Mouse (Mus musculus): ENCODE results near the gene Ccdc92. TPM values are rescaled to one million over a fixed set of nuclear protein-coding genes. Genes with fewer than 3 reads are reported as not detected.

Ccdc92 gene
- total and polyA plus RNA-seq, 2 experiments = 0.29 TPM; not detected in 1

DNA sequence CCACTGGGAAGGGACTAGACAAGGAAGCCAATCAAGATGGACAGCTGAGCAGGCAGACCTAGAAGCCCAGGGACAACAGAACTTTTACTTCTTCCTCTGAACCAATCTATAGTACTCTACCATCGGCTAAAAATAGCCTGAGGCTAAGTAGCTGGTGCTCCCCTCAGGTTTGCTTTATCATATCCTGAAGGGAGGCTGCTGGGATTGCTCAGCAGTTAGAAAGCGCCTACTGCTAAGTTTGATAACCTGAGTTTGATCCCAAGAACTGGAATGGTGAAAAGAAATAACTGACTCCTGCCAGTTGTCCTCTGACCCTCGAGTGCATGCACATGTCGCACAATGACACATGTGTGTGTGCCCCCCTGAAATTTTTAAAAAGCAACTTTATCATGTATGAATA lies 17.3 kb downstream of the Ccdc92 start:
- Histone ChIP-seq H3K4me1 (ENCODE audit: control insufficient read depth, insufficient read depth, low read length) (no peaks in the 10 kb centered on the region), H3K36me3 (ENCODE audit: control insufficient read depth, insufficient read depth, low read length) (no peaks in the 10 kb centered on the region), H3K79me2 (ENCODE audit: control insufficient read depth, insufficient read depth, low read length) (no peaks in the 10 kb centered on the region), H3K9ac (ENCODE audit: low read depth, low read length) (no peak overlapping the region), H3K27ac (replicated peaks; ENCODE audit: insufficient read depth, low read depth, low read length) (no peak overlapping the region), H3K4me3 (ENCODE audit: insufficient read depth, low read depth, low read length) (no peak overlapping the region), H3K27me3 (ENCODE audit: control insufficient read depth, insufficient read depth, low read length) (no peaks in the 10 kb centered on the region)
- WGBS = 72% methylated on average over 4 of the region's 4 CpGs
- DNase-seq (ENCODE audit: extremely low read depth, low read depth, low spot score) = no peak
- TF ChIP-seq POLR2A (IDR thresholded peaks at IDR 0.05; ENCODE audit: extremely low read depth, insufficient read depth, low read length) (no peak), CTCF (IDR thresholded peaks at IDR 0.05; ENCODE audit: low read depth, low read length) (no peak)

DNA sequence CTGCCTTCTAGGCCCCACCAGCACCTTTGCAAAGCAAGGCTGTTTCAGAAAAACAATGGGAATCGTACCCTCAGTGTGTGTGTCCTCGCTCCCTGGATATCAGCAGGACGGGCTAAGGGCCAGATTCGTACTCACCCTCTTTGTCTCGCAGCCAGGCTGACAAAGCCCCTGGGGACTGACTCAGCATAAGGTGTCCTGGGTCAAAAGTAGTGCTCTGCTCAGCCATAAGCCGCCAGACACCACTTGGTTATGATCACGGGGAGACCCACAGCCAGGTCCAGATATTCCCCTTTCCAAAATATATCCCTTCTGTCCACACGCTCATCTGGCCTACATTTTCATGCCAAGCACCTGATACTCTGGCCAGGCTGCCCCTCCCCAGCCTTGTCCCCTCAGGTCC lies 18.8 kb downstream of the Ccdc92 start:
- 86% methylated on average over 8 of the region's 8 CpGs for WGBS
- Histone ChIP-seq H3K79me2 (ENCODE audit: control insufficient read depth, insufficient read depth, low read length) (no peaks in the 10 kb centered on the region), H3K36me3 (ENCODE audit: control insufficient read depth, insufficient read depth, low read length) (no peaks in the 10 kb centered on the region), H3K4me1 (ENCODE audit: control insufficient read depth, insufficient read depth, low read length) (no peaks in the 10 kb centered on the region), H3K4me3 (ENCODE audit: insufficient read depth, low read depth, low read length) (no peak overlapping the region), H3K9ac (ENCODE audit: low read depth, low read length) (no peak overlapping the region), H3K27me3 (ENCODE audit: control insufficient read depth, insufficient read depth, low read length) (no peaks in the 10 kb centered on the region), H3K27ac (replicated peaks; ENCODE audit: insufficient read depth, low read depth, low read length) (no peak overlapping the region)
- DNase-seq (ENCODE audit: extremely low read depth, low read depth, low spot score) = no peak
- TF ChIP-seq POLR2A (IDR thresholded peaks at IDR 0.05; ENCODE audit: extremely low read depth, insufficient read depth, low read length) (no peak), CTCF (IDR thresholded peaks at IDR 0.05; ENCODE audit: low read depth, low read length) (no peak)

GRCm38 (mm10) chr5:124840669-124841068 lies 21.6 kb downstream of the Ccdc92 start:
- Histone ChIP-seq H3K79me2 (ENCODE audit: control insufficient read depth, insufficient read depth, low read length) (no peaks in the 10 kb centered on the region), H3K4me1 (ENCODE audit: control insufficient read depth, insufficient read depth, low read length) (no peaks in the 10 kb centered on the region), H3K27ac (replicated peaks; ENCODE audit: insufficient read depth, low read depth, low read length) (no peak overlapping the region), H3K36me3 (ENCODE audit: control insufficient read depth, insufficient read depth, low read length) (no peaks in the 10 kb centered on the region), H3K27me3 (ENCODE audit: control insufficient read depth, insufficient read depth, low read length) (no peaks in the 10 kb centered on the region), H3K9ac (ENCODE audit: low read depth, low read length) (no peak overlapping the region), H3K4me3 (ENCODE audit: insufficient read depth, low read depth, low read length) (no peak overlapping the region)
- DNase-seq (ENCODE audit: extremely low read depth, low read depth, low spot score) = no peak
- TF ChIP-seq CTCF (IDR thresholded peaks at IDR 0.05; ENCODE audit: low read depth, low read length) = no peak
- TF ChIP-seq POLR2A (IDR thresholded peaks at IDR 0.05; ENCODE audit: extremely low read depth, insufficient read depth, low read length) = no peak
- WGBS = 84% methylated on average over 2 of the region's 2 CpGs

- H3K27ac ChIP-seq (replicated peaks; ENCODE audit: insufficient read depth, low read depth, low read length) = no peak overlapping the region
- WGBS = 80% methylated on average over 7 of the region's 7 CpGs
- H3K9ac ChIP-seq (ENCODE audit: low read depth, low read length) = no peak overlapping the region
- TF ChIP-seq POLR2A (IDR thresholded peaks at IDR 0.05; ENCODE audit: extremely low read depth, insufficient read depth, low read length) (no peak), CTCF (IDR thresholded peaks at IDR 0.05; ENCODE audit: low read depth, low read length) (no peak)
- no peaks in the 10 kb centered on the region for H3K27me3 ChIP-seq (ENCODE audit: control insufficient read depth, insufficient read depth, low read length)
- no peaks in the 10 kb centered on the region for H3K36me3 ChIP-seq (ENCODE audit: control insufficient read depth, insufficient read depth, low read length)
- H3K4me3 ChIP-seq (ENCODE audit: insufficient read depth, low read depth, low read length) = no peak overlapping the region
- H3K79me2 ChIP-seq (ENCODE audit: control insufficient read depth, insufficient read depth, low read length) = no peaks in the 10 kb centered on the region
- H3K4me1 ChIP-seq (ENCODE audit: control insufficient read depth, insufficient read depth, low read length) = no peaks in the 10 kb centered on the region
- DNase-seq (ENCODE audit: extremely low read depth, low read depth, low spot score) = no peak
Measured at GRCm38 (mm10) chr5:124840202-124840601, 22.0 kb downstream of the Ccdc92 start.

GRCm38 (mm10) chr5:124836621-124837020 lies 25.6 kb downstream of the Ccdc92 start:
- no peak overlapping the region for H3K9ac ChIP-seq (ENCODE audit: low read depth, low read length)
- TF ChIP-seq CTCF (IDR thresholded peaks at IDR 0.05; ENCODE audit: low read depth, low read length) (no peak), POLR2A (IDR thresholded peaks at IDR 0.05; ENCODE audit: extremely low read depth, insufficient read depth, low read length) (no peak)
- DNase-seq (ENCODE audit: extremely low read depth, low read depth, low spot score) = no peak
- no peaks in the 10 kb centered on the region for H3K36me3 ChIP-seq (ENCODE audit: control insufficient read depth, insufficient read depth, low read length)
- H3K27me3 ChIP-seq (ENCODE audit: control insufficient read depth, insufficient read depth, low read length) = no peaks in the 10 kb centered on the region
- no peak overlapping the region for H3K27ac ChIP-seq (replicated peaks; ENCODE audit: insufficient read depth, low read depth, low read length)
- no peak overlapping the region for H3K4me3 ChIP-seq (ENCODE audit: insufficient read depth, low read depth, low read length)
- no peaks in the 10 kb centered on the region for H3K4me1 ChIP-seq (ENCODE audit: control insufficient read depth, insufficient read depth, low read length)
- WGBS = 66% methylated on average over 4 of the region's 4 CpGs
- H3K79me2 ChIP-seq (ENCODE audit: control insufficient read depth, insufficient read depth, low read length) = no peaks in the 10 kb centered on the region

GRCm38 (mm10) chr5:124836075-124836474 lies 26.1 kb downstream of the Ccdc92 start:
- TF ChIP-seq POLR2A (IDR thresholded peaks at IDR 0.05; ENCODE audit: extremely low read depth, insufficient read depth, low read length) (no peak), CTCF (IDR thresholded peaks at IDR 0.05; ENCODE audit: low read depth, low read length) (no peak)
- 88% methylated on average over 10 of the region's 10 CpGs for WGBS
- no peaks in the 10 kb centered on the region for H3K4me1 ChIP-seq (ENCODE audit: control insufficient read depth, insufficient read depth, low read length)
- H3K27me3 ChIP-seq (ENCODE audit: control insufficient read depth, insufficient read depth, low read length) = no peaks in the 10 kb centered on the region
- no peak overlapping the region for H3K4me3 ChIP-seq (ENCODE audit: insufficient read depth, low read depth, low read length)
- no peaks in the 10 kb centered on the region for H3K36me3 ChIP-seq (ENCODE audit: control insufficient read depth, insufficient read depth, low read length)
- H3K79me2 ChIP-seq (ENCODE audit: control insufficient read depth, insufficient read depth, low read length) = no peaks in the 10 kb centered on the region
- H3K27ac ChIP-seq (replicated peaks; ENCODE audit: insufficient read depth, low read depth, low read length) = no peak overlapping the region
- no peak overlapping the region for H3K9ac ChIP-seq (ENCODE audit: low read depth, low read length)
- DNase-seq (ENCODE audit: extremely low read depth, low read depth, low spot score) = no peak
